ENCODE assay signal across 7 mouse cellular contexts in genomic region chr11:119937772-119938502, GRCm38 (mm10). TPM values are rescaled to one million over a fixed set of nuclear protein-coding genes. Genes with fewer than 3 reads are reported as not detected.
A peak's percentile ranks its signal among the peaks of the same experiment; 100 is the strongest.
DNase-seq lines count a peak whose midpoint lies in the region; ATAC-seq lines count a peak whose summit lies in the region.

No protein-coding gene starts in this region.

- no peaks in the 10 kb centered on the region for H3K27me3 ChIP-seq in lung, embryonic 16.5 days (ENCODE audit: control insufficient read depth, insufficient read depth, low read depth, low read length)
- H3K27me3 ChIP-seq in forebrain, embryonic 12.5 days: peaks cover 13% of the 10 kb centered on the region
- no peaks in the 10 kb centered on the region for H3K27me3 ChIP-seq in kidney, embryonic 16.5 days (ENCODE audit: insufficient read depth, low read length)

- no peak for ATAC-seq in lung, embryonic 16.5 days (ENCODE audit: low read depth)
- no peak for ATAC-seq in forebrain, embryonic 12.5 days (ENCODE audit: low FRiP score)
- no peak for ATAC-seq in kidney, embryonic 16.5 days (ENCODE audit: low FRiP score, low TSS enrichment)

- H3K4me2 ChIP-seq in lung, embryonic 16.5 days (ENCODE audit: low read depth, low read length): no peak overlapping the region
- no peak overlapping the region for H3K4me2 ChIP-seq in forebrain, embryonic 12.5 days
- no peak overlapping the region; the same call in 1 of the 2 replicates for H3K4me2 ChIP-seq in kidney, embryonic 16.5 days (replicated peaks; ENCODE audit: low read depth, low read length)

- peaks cover 50% of the 10 kb centered on the region for H3K4me1 ChIP-seq in lung, embryonic 16.5 days (replicated peaks; ENCODE audit: control insufficient read depth, insufficient read depth, low read length)
- peaks cover 55% of the 10 kb centered on the region for H3K4me1 ChIP-seq in forebrain, embryonic 12.5 days
- H3K4me1 ChIP-seq in kidney, embryonic 16.5 days (ENCODE audit: insufficient read depth, low read length): peaks cover 69% of the 10 kb centered on the region

- no peaks in the 10 kb centered on the region for H3K36me3 ChIP-seq in lung, embryonic 16.5 days (ENCODE audit: control insufficient read depth, insufficient read depth, low read length)
- no peaks in the 10 kb centered on the region for H3K36me3 ChIP-seq in forebrain, embryonic 12.5 days (replicated peaks)
- no peaks in the 10 kb centered on the region for H3K36me3 ChIP-seq in kidney, embryonic 16.5 days (ENCODE audit: insufficient read depth, low read length)

- no peak for DNase-seq in lung, adult 18-20 months
- peak; percentile 46 for DNase-seq in lung, postnatal 36 days
- DNase-seq in adrenal gland, adult (ENCODE audit: inconsistent age in 2 of 2, low spot score in 1 of 2): no peak
- no peak for DNase-seq in spleen, postnatal 36 days (ENCODE audit: low spot score in 2 of 2)

- no peaks in the 10 kb centered on the region for H3K9me3 ChIP-seq in lung, embryonic 16.5 days (ENCODE audit: control insufficient read depth, low read length)
- H3K9me3 ChIP-seq in forebrain, embryonic 12.5 days: no peaks in the 10 kb centered on the region
- no peaks in the 10 kb centered on the region for H3K9me3 ChIP-seq in kidney, embryonic 16.5 days (ENCODE audit: low read length)

- 55% methylated on average over 19 of the region's 19 CpGs for WGBS in lung, embryonic 16.5 days
- 67% methylated on average over 19 of the region's 19 CpGs for WGBS in forebrain, embryonic 12.5 days
- 52% methylated on average over 19 of the region's 19 CpGs for WGBS in kidney, embryonic 16.5 days

- peak overlapping the region; percentile 19; the same call in 1 of the 2 replicates for H3K27ac ChIP-seq in lung, embryonic 16.5 days (ENCODE audit: low read length)
- H3K27ac ChIP-seq in forebrain, embryonic 12.5 days: 0 out of 2 replicates have a peak overlapping the region, but pooled peaks have one; percentile 63
- H3K27ac ChIP-seq in kidney, embryonic 16.5 days (ENCODE audit: low read length): peak overlapping the region; percentile 83

- no peak overlapping the region for H3K4me3 ChIP-seq in lung, embryonic 16.5 days (ENCODE audit: low read length)
- no peak overlapping the region for H3K4me3 ChIP-seq in forebrain, embryonic 12.5 days (replicated peaks)
- H3K4me3 ChIP-seq in kidney, embryonic 16.5 days (ENCODE audit: low read length): no peak overlapping the region

- H3K9ac ChIP-seq in lung, embryonic 16.5 days (ENCODE audit: low read length): peak overlapping the region; percentile 12
- no peak overlapping the region for H3K9ac ChIP-seq in forebrain, embryonic 12.5 days
- H3K9ac ChIP-seq in kidney, embryonic 16.5 days (replicated peaks; ENCODE audit: low read length): peak overlapping the region; percentile 45

RNA-seq across cellular contexts. Expression of gene Baiap2, which starts 4.6 kb away (rescaled TPM):
- 31.7 and 35.6 TPM in 2 replicates for polyA plus RNA-seq in lung, embryonic 16.5 days (2015; fragmentation: Nextera tagmentation; extraction: Ambion mirVana)
- polyA plus RNA-seq in forebrain, embryonic 12.5 days (2016; fragmentation: Nextera tagmentation; extraction: Ambion mirVana): 11.2 and 12.0 TPM in 2 replicates
- polyA plus RNA-seq in kidney, embryonic 16.5 days (2015; fragmentation: Nextera tagmentation; extraction: Ambion mirVana): 22.8 and 25.3 TPM in 2 replicates

RNA-seq across cellular contexts. Expression of gene Chmp6, which starts 24.7 kb away (rescaled TPM):
- polyA plus RNA-seq in lung, embryonic 16.5 days (2015; fragmentation: Nextera tagmentation; extraction: Ambion mirVana): 90.3 and 92.6 TPM in 2 replicates
- 100 TPM in 2 replicates for polyA plus RNA-seq in forebrain, embryonic 12.5 days (2016; fragmentation: Nextera tagmentation; extraction: Ambion mirVana)
- 110 and 114 TPM in 2 replicates for polyA plus RNA-seq in kidney, embryonic 16.5 days (2015; fragmentation: Nextera tagmentation; extraction: Ambion mirVana)

Comparison
In these comparisons a context has a peak if more than half of its experiments do, and no peak if none do; other contexts are left out.
1. H3K27ac ChIP-seq: peak in every context shown above with its lines; median percentile 83 in kidney, embryonic 16.5 days; 63 in forebrain, embryonic 12.5 days; 19 in lung, embryonic 16.5 days.